Mouse (Mus musculus) CH12.LX (cell line): Measurements from ENCODE around the gene Mettl7b. TPM values are rescaled to one million over a fixed set of nuclear protein-coding genes. Genes with fewer than 3 reads are reported as not detected.

Experiments
- DNase-seq: peaks from one replicate; pipeline ENCODE4 v3.0.0-alpha.2; 2013; ENCODE audit errors: extremely low read depth
- H3K27ac ChIP-seq: 2 replicates; pipeline ENCODE4 v1.5.1; 2012; ENCODE audit warnings: low read depth, mild to moderate bottlenecking, control low read depth, moderate library complexity; ENCODE audit not compliant: insufficient read depth
- H3K27me3 ChIP-seq: replicated peaks from 2 replicates; pipeline ENCODE3; 2012; ENCODE audit warnings: inconsistent platforms
- H3K36me3 ChIP-seq, 2 experiments: replicated peaks in 1 of 2; 2 replicates each; pipeline versions ENCODE3 to v1.6.1; 2012; ENCODE audit warnings: inconsistent platforms in 1 of 2, low read length in 1 of 2, mild to moderate bottlenecking in 1 of 2, mixed read lengths in 1 of 2, moderate library complexity in 1 of 2; ENCODE audit not compliant: control insufficient read depth in 1 of 2, insufficient read depth in 1 of 2
- H3K4me1 ChIP-seq, 2 experiments: 2 replicates each; pipeline ENCODE4 v1.6.1; 2012; ENCODE audit warnings: inconsistent platforms in 1 of 2, moderate library complexity in 1 of 2; ENCODE audit not compliant: insufficient read depth in 2 of 2, control insufficient read depth in 1 of 2
- H3K4me2 ChIP-seq: 2 replicates; pipeline ENCODE4 v1.6.1; 2012; ENCODE audit warnings: low read depth, mild to moderate bottlenecking, control low read depth; ENCODE audit not compliant: poor library complexity, insufficient read depth, severe bottlenecking
- H3K4me3 ChIP-seq, 3 experiments: fragments of 150-350 bp in 1 of 3; sonication (generic) in 1 of 3; replicated peaks in 1 of 3; 2 replicates each; pipeline versions ENCODE3 to v1.5.1; 2011 to 2012; ENCODE audit warnings: low read depth in 2 of 3, low read length in 2 of 3, mild to moderate bottlenecking in 2 of 3, moderate library complexity in 2 of 3, control low read depth in 1 of 3, improper control_type of control experiment in 1 of 3, inconsistent platforms in 1 of 3, mixed read lengths in 1 of 3; ENCODE audit not compliant: poor library complexity in 1 of 3
- H3K79me2 ChIP-seq: replicated peaks from 2 replicates; pipeline ENCODE4 v1.6.1; 2012; ENCODE audit warnings: mild to moderate bottlenecking, moderate library complexity; ENCODE audit not compliant: control insufficient read depth, poor library complexity, insufficient read depth, severe bottlenecking; ENCODE audit errors: extremely low read depth
- H3K9ac ChIP-seq: 2 replicates; pipeline ENCODE4 v1.6.1; 2012; ENCODE audit warnings: low read depth, mild to moderate bottlenecking, control low read depth, moderate library complexity; ENCODE audit not compliant: insufficient read depth
- H3K9me3 ChIP-seq: replicated peaks from 2 replicates; pipeline ENCODE3; 2012; ENCODE audit warnings: low read length, inconsistent platforms, mixed read lengths
- BHLHE40 ChIP-seq: IDR thresholded peaks from 2 replicates; pipeline ENCODE4 v1.6.1; 2011; ENCODE audit warnings: mild to moderate bottlenecking, low read depth, low read length, improper control_type of control experiment
- CHD1 ChIP-seq: IDR thresholded peaks from 2 replicates; pipeline ENCODE4 v1.6.1; 2012; ENCODE audit warnings: low read depth, low read length, improper control_type of control experiment, inconsistent platforms
- CHD2 ChIP-seq: IDR thresholded peaks from 2 replicates; pipeline ENCODE4 v1.6.1; 2011; ENCODE audit warnings: low read length, improper control_type of control experiment
- ELF1 ChIP-seq: IDR thresholded peaks from 2 replicates; pipeline ENCODE4 v1.6.1; 2014; ENCODE audit warnings: low read depth, mild to moderate bottlenecking, inconsistent platforms, low read length, improper control_type of control experiment
- HCFC1 ChIP-seq: IDR thresholded peaks from 2 replicates; pipeline ENCODE4 v1.6.1; 2012; ENCODE audit warnings: low read depth, mild to moderate bottlenecking, inconsistent platforms, low read length, improper control_type of control experiment
- IRF4 ChIP-seq: IDR thresholded peaks from 2 replicates; pipeline ENCODE4 v1.6.1; 2014; ENCODE audit warnings: low read depth, mild to moderate bottlenecking, inconsistent platforms, low read length, improper control_type of control experiment
- JUND ChIP-seq: conservative IDR thresholded peaks from 2 replicates; pipeline ENCODE4 v1.6.1; 2011; ENCODE audit warnings: low read depth, low read length, improper control_type of control experiment
- KAT2A ChIP-seq: IDR thresholded peaks from 2 replicates; pipeline ENCODE4 v1.6.1; 2012; ENCODE audit warnings: low read length, improper control_type of control experiment, inconsistent platforms; ENCODE audit not compliant: insufficient replicate concordance
- MAFK ChIP-seq: IDR thresholded peaks from 2 replicates; pipeline ENCODE4 v1.6.1; 2011; ENCODE audit warnings: low read length, improper control_type of control experiment; ENCODE audit not compliant: insufficient replicate concordance
- MAX ChIP-seq: IDR thresholded peaks from 2 replicates; pipeline ENCODE4 v1.6.1; 2011; ENCODE audit warnings: low read length, improper control_type of control experiment
- NELFE ChIP-seq: IDR thresholded peaks from 2 replicates; pipeline ENCODE4 v1.6.1; 2011; ENCODE audit warnings: low read depth, low read length, improper control_type of control experiment
- NRF1 ChIP-seq: IDR thresholded peaks from 2 replicates; pipeline ENCODE4 v1.6.1; 2014; ENCODE audit warnings: low read depth, mild to moderate bottlenecking, inconsistent platforms, low read length, improper control_type of control experiment, moderate library complexity
- POLR2A ChIP-seq: IDR thresholded peaks from 2 replicates; pipeline ENCODE4 v1.6.1; 2011; ENCODE audit warnings: low read depth, mild to moderate bottlenecking, improper control_type of control experiment, low read length
- RAD21 ChIP-seq: IDR thresholded peaks from 2 replicates; pipeline ENCODE4 v1.6.1; 2011; ENCODE audit warnings: low read depth, mild to moderate bottlenecking, low read length, improper control_type of control experiment, moderate library complexity
- RCOR1 ChIP-seq: conservative IDR thresholded peaks from 2 replicates; pipeline ENCODE4 v1.6.1; 2012; ENCODE audit warnings: low read depth, mild to moderate bottlenecking, inconsistent platforms, low read length, improper control_type of control experiment
- SIN3A ChIP-seq: IDR thresholded peaks from 2 replicates; pipeline ENCODE4 v1.6.1; 2012; ENCODE audit warnings: low read length, improper control_type of control experiment, inconsistent platforms
- TBP ChIP-seq: conservative IDR thresholded peaks from 2 replicates; pipeline ENCODE4 v1.6.1; 2011; ENCODE audit warnings: low read depth, low read length, improper control_type of control experiment
- ZC3H11A ChIP-seq: IDR thresholded peaks from 2 replicates; pipeline ENCODE4 v1.6.1; 2012; ENCODE audit warnings: low read depth, mild to moderate bottlenecking, inconsistent platforms, low read length, improper control_type of control experiment
- ZMIZ1 ChIP-seq: IDR thresholded peaks from 2 replicates; pipeline ENCODE4 v1.6.1; 2012; ENCODE audit warnings: low read depth, mild to moderate bottlenecking, inconsistent platforms, low read length, improper control_type of control experiment
- dilution Hi-C: fragments of 300-500 bp; cut with MboI; formaldehyde crosslinking; loops from 2 replicates; pipeline ENCODE4 v1.14.3; 2020; ENCODE audit warnings: low sequenced_read_pairs; ENCODE audit not compliant: extremely low pct_unique_long_range_greater_than_20kb, extremely low pct_ligation_motif_present
- in situ Hi-C: fragments of 300-500 bp; cut with MboI; formaldehyde crosslinking; loops from 3 replicates; pipeline ENCODE4 v1.14.3; 2019; ENCODE audit warnings: low sequenced_read_pairs, low pct_ligation_motif_present, low pct_unique_long_range_greater_than_20kb, mixed read lengths
- polyA plus RNA-seq: library from polyadenylated mRNA; unstranded; fragments of >175 nt; gene quantifications from 2 replicates; pipeline ENCODE4 v1.2.1, GENCODE M21; 2012; ENCODE audit warnings: low read depth; ENCODE audit not compliant: insufficient read length
- total RNA-seq, 2 experiments: library from RNA; depleted of rRNA; stranded (reverse); fragments of 300-350 nt in 1 of 2; fragments of >200 nt in 1 of 2; gene quantifications; 2 replicates each; pipeline ENCODE4 v1.2.3; 2012 to 2014

The Mettl7b gene
- total and polyA plus RNA-seq, 3 experiments = not detected

DNA sequence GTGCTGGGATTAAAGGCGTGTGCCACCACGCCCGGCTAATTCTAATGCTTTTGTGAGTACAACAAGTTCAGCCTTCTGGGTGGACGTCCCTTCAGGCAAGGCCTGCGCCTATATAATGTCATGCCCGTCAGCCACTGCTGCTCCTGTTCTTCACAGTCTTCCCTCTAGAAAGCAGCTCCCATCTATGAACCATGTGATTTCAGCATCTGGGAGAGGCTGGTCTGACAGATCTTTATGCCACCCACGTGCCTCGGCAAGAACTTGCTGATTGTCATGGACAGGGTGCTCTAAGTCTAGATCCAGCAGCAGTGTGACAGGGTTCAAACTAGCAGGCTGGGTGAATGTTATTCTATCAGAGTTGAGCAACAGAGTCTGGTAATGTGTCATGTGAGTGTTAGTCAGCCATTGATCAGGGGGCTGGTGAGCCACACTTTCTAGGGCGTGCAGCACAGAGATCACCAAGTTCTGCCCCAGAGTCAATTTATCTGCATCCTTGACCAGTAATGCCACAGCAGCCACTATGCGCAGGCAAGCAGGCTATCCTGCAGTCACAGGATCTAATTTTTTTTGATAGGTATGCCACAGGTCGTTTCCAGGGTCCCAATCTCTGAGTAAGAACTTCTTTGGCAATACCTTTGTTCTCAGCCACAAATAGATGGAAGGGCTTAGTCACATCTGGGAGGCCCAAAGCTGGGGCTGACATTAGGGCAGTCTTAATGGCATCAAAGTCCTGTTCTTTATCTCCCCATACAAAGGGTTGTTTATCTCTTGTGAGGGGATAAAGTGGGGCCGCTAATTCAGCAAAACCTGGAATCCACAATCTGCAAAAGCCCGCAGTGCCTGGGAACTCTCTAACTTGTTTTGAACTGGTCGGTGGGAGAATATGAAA is 43.5 kb upstream of the Mettl7b start:
- H3K27ac ChIP-seq = no peak overlapping the region
- H3K9me3 ChIP-seq = no peaks in the 10 kb centered on the region
- no peak overlapping the region for H3K9ac ChIP-seq
- dilution Hi-C loops (no loop called here), in situ Hi-C loops (no loop called here)
- peaks cover 0 to 6% of the 10 kb centered on the region in 2 experiments; a peak in 2 of 4 replicates for H3K4me1 ChIP-seq
- TF ChIP-seq SIN3A (no peak), RAD21 (no peak), CHD1 (no peak), POLR2A (no peak), MAX (no peak), RCOR1 (no peak), NELFE (no peak), KAT2A (no peak), ELF1 (no peak), ZMIZ1 (no peak), JUND (no peak)
- no peaks in the 10 kb centered on the region for H3K27me3 ChIP-seq
- no peaks in the 10 kb centered on the region for H3K79me2 ChIP-seq
- H3K4me2 ChIP-seq = no peak overlapping the region
- no peaks in the 10 kb centered on the region for H3K36me3 ChIP-seq
- no peak overlapping the region for H3K4me3 ChIP-seq
- no peak for DNase-seq

DNA sequence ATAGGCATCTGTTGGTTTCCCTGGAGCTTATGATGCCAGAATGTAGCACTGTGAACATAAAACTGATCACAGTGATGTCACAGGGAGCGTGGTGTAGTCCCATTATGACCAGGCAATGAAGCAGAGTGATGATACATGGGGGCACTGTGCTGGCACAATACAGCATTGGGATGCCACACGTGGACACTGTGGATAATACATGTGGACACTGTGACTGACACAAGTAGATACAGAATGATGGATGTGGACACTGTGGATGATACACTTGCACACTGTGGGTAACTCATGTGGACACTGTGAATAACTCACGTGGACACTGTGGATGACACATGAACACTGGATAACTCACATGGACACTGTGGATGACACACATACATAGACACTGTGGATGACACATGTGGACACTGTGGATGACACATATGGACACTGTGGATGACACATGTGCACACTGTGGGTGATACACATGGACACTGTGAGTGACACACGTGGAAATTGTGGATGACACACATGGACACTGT is 35.8 kb upstream of the Mettl7b start:
- no peak for DNase-seq
- H3K9ac ChIP-seq = no peak overlapping the region
- no peaks in the 10 kb centered on the region for H3K79me2 ChIP-seq
- no peak overlapping the region for H3K4me3 ChIP-seq
- H3K27me3 ChIP-seq = no peaks in the 10 kb centered on the region
- H3K27ac ChIP-seq = no peak overlapping the region
- no peak for TF ChIP-seq ZC3H11A
- TF ChIP-seq MAFK = no peak
- TF ChIP-seq IRF4 = no peak
- TF ChIP-seq JUND = no peak
- TF ChIP-seq HCFC1 = no peak
- TF ChIP-seq NRF1 = no peak
- TF ChIP-seq BHLHE40 = no peak
- TF ChIP-seq TBP = no peak
- TF ChIP-seq KAT2A = no peak
- no peak for TF ChIP-seq CHD2
- TF ChIP-seq RAD21 = no peak
- 0 out of 4 replicates have a peak, but pooled peaks cover 0 to 3% of the 10 kb centered on the region in 2 experiments for H3K4me1 ChIP-seq
- H3K9me3 ChIP-seq = no peaks in the 10 kb centered on the region
- no peaks in the 10 kb centered on the region for H3K36me3 ChIP-seq
- in situ Hi-C loops = no loop called here
- H3K4me2 ChIP-seq = no peak overlapping the region
- dilution Hi-C loops = no loop called here
